Mouse (Mus musculus): ENCODE results near the gene Dlg2. TPM values are rescaled to one million over a fixed set of nuclear protein-coding genes. Genes with fewer than 3 reads are reported as not detected.
A peak's percentile ranks its signal among the peaks of the same experiment; 100 is the strongest.

The Dlg2 gene
- total and polyA plus RNA-seq, 3 experiments: 0.72 to 1.9 (median 1.7) TPM

GRCm38 (mm10) chr7:92123276-92123675 lies 1646.8 kb downstream of the Dlg2 start:
- DNase-seq: no peak
- WGBS: 52% methylated on average over 2 of the region's 2 CpGs

GRCm38 (mm10) chr7:92125886-92126285 lies 1649.4 kb downstream of the Dlg2 start:
- no peaks in the 10 kb centered on the region for H3K4me1 ChIP-seq (ENCODE audit: control insufficient read depth, insufficient read depth, low read length)
- no peaks in the 10 kb centered on the region for H3K36me3 ChIP-seq (ENCODE audit: control insufficient read depth, insufficient read depth, low read length)
- no peaks in the 10 kb centered on the region for H3K27me3 ChIP-seq (ENCODE audit: control insufficient read depth, insufficient read depth, low read length)
- no peak for DNase-seq
- no peak for TF ChIP-seq POLR2A (IDR thresholded peaks at IDR 0.05; ENCODE audit: insufficient read depth, low read depth, low read length)
- TF ChIP-seq CTCF (IDR thresholded peaks at IDR 0.05): no peak
- no peak for TF ChIP-seq EP300 (IDR thresholded peaks at IDR 0.05; ENCODE audit: insufficient read depth, low read depth, low read length)
- intact Hi-C loops (cut with DNase I): no loop called here
- no peak overlapping the region for H3K4me3 ChIP-seq
- H3K79me2 ChIP-seq (replicated peaks; ENCODE audit: control insufficient read depth, insufficient read depth, low read length): no peaks in the 10 kb centered on the region
- H3K27ac ChIP-seq: no peak overlapping the region
- H3K9ac ChIP-seq (ENCODE audit: low read depth, low read length): no peak overlapping the region
- 30% methylated on average over 3 of the region's 3 CpGs for WGBS

More at GRCm38 (mm10) chr7:92123276-92123675, 1646.8 kb downstream of the Dlg2 start:
- TF ChIP-seq EP300 (IDR thresholded peaks at IDR 0.05; ENCODE audit: insufficient read depth, low read depth, low read length) (no peak), CTCF (IDR thresholded peaks at IDR 0.05) (no peak), POLR2A (IDR thresholded peaks at IDR 0.05; ENCODE audit: insufficient read depth, low read depth, low read length) (no peak)
- Histone ChIP-seq H3K79me2 (replicated peaks; ENCODE audit: control insufficient read depth, insufficient read depth, low read length) (no peaks in the 10 kb centered on the region), H3K4me3 (no peak overlapping the region), H3K9ac (ENCODE audit: low read depth, low read length) (no peak overlapping the region), H3K4me1 (ENCODE audit: control insufficient read depth, insufficient read depth, low read length) (no peaks in the 10 kb centered on the region; the same call in 1 of the 2 replicates), H3K27ac (no peak overlapping the region), H3K27me3 (ENCODE audit: control insufficient read depth, insufficient read depth, low read length) (no peaks in the 10 kb centered on the region), H3K36me3 (ENCODE audit: control insufficient read depth, insufficient read depth, low read length) (no peaks in the 10 kb centered on the region)
- intact Hi-C loops (cut with DNase I): no loop called here

- TF ChIP-seq POLR2A (IDR thresholded peaks at IDR 0.05; ENCODE audit: insufficient read depth, low read depth, low read length) (no peak), EP300 (IDR thresholded peaks at IDR 0.05; ENCODE audit: insufficient read depth, low read depth, low read length) (no peak), CTCF (IDR thresholded peaks at IDR 0.05) (no peak)
- H3K79me2 ChIP-seq (replicated peaks; ENCODE audit: control insufficient read depth, insufficient read depth, low read length): no peaks in the 10 kb centered on the region
- no peak overlapping the region for H3K27ac ChIP-seq
- intact Hi-C loops (cut with DNase I): no loop called here
- no peak for DNase-seq
- H3K4me1 ChIP-seq (ENCODE audit: control insufficient read depth, insufficient read depth, low read length): no peaks in the 10 kb centered on the region
- H3K27me3 ChIP-seq (ENCODE audit: control insufficient read depth, insufficient read depth, low read length): no peaks in the 10 kb centered on the region
- no peaks in the 10 kb centered on the region for H3K36me3 ChIP-seq (ENCODE audit: control insufficient read depth, insufficient read depth, low read length)
- 31% methylated on average over 3 of the region's 3 CpGs for WGBS
- no peak overlapping the region for H3K9ac ChIP-seq (ENCODE audit: low read depth, low read length)
- no peak overlapping the region for H3K4me3 ChIP-seq
Observed at GRCm38 (mm10) chr7:92134301-92134700, 1657.8 kb downstream of the Dlg2 start.

GRCm38 (mm10) chr7:92135624-92136023 lies 1659.2 kb downstream of the Dlg2 start:
- H3K36me3 ChIP-seq (ENCODE audit: control insufficient read depth, insufficient read depth, low read length): no peaks in the 10 kb centered on the region
- H3K27ac ChIP-seq: no peak overlapping the region
- no peaks in the 10 kb centered on the region; the same call in 1 of the 2 replicates for H3K4me1 ChIP-seq (ENCODE audit: control insufficient read depth, insufficient read depth, low read length)
- no peak overlapping the region for H3K4me3 ChIP-seq
- H3K27me3 ChIP-seq (ENCODE audit: control insufficient read depth, insufficient read depth, low read length): no peaks in the 10 kb centered on the region
- 45% methylated on average over 2 of the region's 2 CpGs for WGBS
- no peak overlapping the region for H3K9ac ChIP-seq (ENCODE audit: low read depth, low read length)
- intact Hi-C loops (cut with DNase I): no loop called here
- TF ChIP-seq POLR2A (IDR thresholded peaks at IDR 0.05; ENCODE audit: insufficient read depth, low read depth, low read length) (no peak), CTCF (IDR thresholded peaks at IDR 0.05) (no peak), EP300 (IDR thresholded peaks at IDR 0.05; ENCODE audit: insufficient read depth, low read depth, low read length) (no peak)
- DNase-seq: no peak
- H3K79me2 ChIP-seq (replicated peaks; ENCODE audit: control insufficient read depth, insufficient read depth, low read length): no peaks in the 10 kb centered on the region

- no peaks in the 10 kb centered on the region; the same call in 1 of the 2 replicates for H3K4me1 ChIP-seq (ENCODE audit: control insufficient read depth, insufficient read depth, low read length)
- H3K9ac ChIP-seq (ENCODE audit: low read depth, low read length): no peak overlapping the region
- 58% methylated on average over 9 of the region's 9 CpGs for WGBS
- TF ChIP-seq POLR2A (IDR thresholded peaks at IDR 0.05; ENCODE audit: insufficient read depth, low read depth, low read length) (no peak), EP300 (IDR thresholded peaks at IDR 0.05; ENCODE audit: insufficient read depth, low read depth, low read length) (no peak), CTCF (IDR thresholded peaks at IDR 0.05) (no peak)
- intact Hi-C loops (cut with DNase I): no loop called here
- no peak overlapping the region for H3K4me3 ChIP-seq
- DNase-seq: no peak
- no peaks in the 10 kb centered on the region for H3K79me2 ChIP-seq (replicated peaks; ENCODE audit: control insufficient read depth, insufficient read depth, low read length)
- peak overlapping the region; percentile 26 for H3K27ac ChIP-seq
- H3K36me3 ChIP-seq (ENCODE audit: control insufficient read depth, insufficient read depth, low read length): no peaks in the 10 kb centered on the region
- no peaks in the 10 kb centered on the region for H3K27me3 ChIP-seq (ENCODE audit: control insufficient read depth, insufficient read depth, low read length)
Observed at GRCm38 (mm10) chr7:92140051-92140817, 1663.8 kb downstream of the Dlg2 start.

- H3K4me1 ChIP-seq (ENCODE audit: control insufficient read depth, insufficient read depth, low read length): no peaks in the 10 kb centered on the region
- H3K27ac ChIP-seq: no peak overlapping the region
- 94% methylated on average over 1 of the region's 1 CpGs for WGBS
- no peaks in the 10 kb centered on the region for H3K36me3 ChIP-seq (ENCODE audit: control insufficient read depth, insufficient read depth, low read length)
- no peak overlapping the region for H3K4me3 ChIP-seq
- no peak for TF ChIP-seq CTCF (IDR thresholded peaks at IDR 0.05)
- no peak for TF ChIP-seq POLR2A (IDR thresholded peaks at IDR 0.05; ENCODE audit: insufficient read depth, low read depth, low read length)
- no peak for TF ChIP-seq EP300 (IDR thresholded peaks at IDR 0.05; ENCODE audit: insufficient read depth, low read depth, low read length)
- no peaks in the 10 kb centered on the region for H3K27me3 ChIP-seq (ENCODE audit: control insufficient read depth, insufficient read depth, low read length)
- intact Hi-C loops (cut with DNase I): no loop called here
- no peaks in the 10 kb centered on the region for H3K79me2 ChIP-seq (replicated peaks; ENCODE audit: control insufficient read depth, insufficient read depth, low read length)
- H3K9ac ChIP-seq (ENCODE audit: low read depth, low read length): no peak overlapping the region
- DNase-seq: no peak
Observed at GRCm38 (mm10) chr7:92147499-92147898, 1671.0 kb downstream of the Dlg2 start.
